Mouse (Mus musculus) embryonic facial prominence, embryonic 11.5 days (tissue): Measurements from ENCODE around the gene Pank1. TPM values are rescaled to one million over a fixed set of nuclear protein-coding genes. Genes with fewer than 3 reads are reported as not detected.

Experiments used
- ATAC-seq: fragments of 200-750 bp; cut with Nextera tagmentation; replicated peaks from 2 replicates; pipeline ENCODE4 v1.8.0; 2017; ENCODE audit warnings: low read depth; ENCODE audit not compliant: insufficient number of reproducible peaks, low FRiP score, low TSS enrichment
- DNase-seq: peaks from one replicate; pipeline ENCODE4 v3.0.0-alpha.2; 2015; ENCODE audit warnings: low spot score
- H3K27ac ChIP-seq: fragments of 300-500 bp; sonication (generic); replicated peaks from 2 replicates; pipeline ENCODE4 v1.5.1; 2014; ENCODE audit warnings: mild to moderate bottlenecking, low read depth, low read length, control low read depth
- H3K27me3 ChIP-seq: fragments of 300-500 bp; sonication (generic); 2 replicates; pipeline ENCODE4 v1.6.1; 2014; ENCODE audit warnings: mild to moderate bottlenecking, low read length, moderate library complexity, mixed read lengths; ENCODE audit not compliant: control insufficient read depth, insufficient read depth
- H3K36me3 ChIP-seq: fragments of 300-500 bp; sonication (generic); replicated peaks from 2 replicates; pipeline ENCODE4 v1.6.1; 2014; ENCODE audit warnings: low read depth, mild to moderate bottlenecking, low read length, moderate library complexity, mixed read lengths; ENCODE audit not compliant: control insufficient read depth, insufficient read depth
- H3K4me1 ChIP-seq: fragments of 300-500 bp; sonication (generic); 2 replicates; pipeline ENCODE4 v1.6.1; 2014; ENCODE audit warnings: low read length, mixed read lengths; ENCODE audit not compliant: control insufficient read depth, insufficient read depth
- H3K4me2 ChIP-seq: fragments of 300-500 bp; sonication (generic); 2 replicates; pipeline ENCODE4 v1.6.1; 2014; ENCODE audit warnings: low read depth, mild to moderate bottlenecking, control low read depth, low read length, moderate library complexity
- H3K4me3 ChIP-seq: fragments of 300-500 bp; sonication (generic); 2 replicates; pipeline ENCODE4 v1.5.1; 2014; ENCODE audit warnings: low read depth, low read length, control low read depth
- H3K9ac ChIP-seq: fragments of 300-500 bp; sonication (generic); replicated peaks from 2 replicates; pipeline ENCODE4 v1.6.1; 2014; ENCODE audit warnings: mild to moderate bottlenecking, control low read depth, low read length
- H3K9me3 ChIP-seq: fragments of 300-500 bp; sonication (generic); replicated peaks from 2 replicates; pipeline ENCODE4 v1.6.1; 2016; ENCODE audit warnings: mild to moderate bottlenecking, low read length, inconsistent platforms, mixed read lengths; ENCODE audit not compliant: control insufficient read depth
- WGBS: fragments of 180-500 bp; shearing (Covaris S2); extraction: QIAGEN DNeasy Blood & Tissue Kit; methylation state at CpG from one replicate; pipeline ENCODE4 v1.1.7; 2014; 5-methylcytosine and 5-hydroxymethylcytosine counted together
- polyA plus RNA-seq: library from polyadenylated mRNA; unstranded; fragments of >200 nt; fragmentation: Nextera tagmentation; extraction: Ambion mirVana; gene quantifications from 2 replicates; pipeline ENCODE4 v1.2.1, GENCODE M21; 2014

The Pank1 gene
- polyA plus RNA-seq, 1 experiment from 2014 or later: 10.9 TPM

DNA sequence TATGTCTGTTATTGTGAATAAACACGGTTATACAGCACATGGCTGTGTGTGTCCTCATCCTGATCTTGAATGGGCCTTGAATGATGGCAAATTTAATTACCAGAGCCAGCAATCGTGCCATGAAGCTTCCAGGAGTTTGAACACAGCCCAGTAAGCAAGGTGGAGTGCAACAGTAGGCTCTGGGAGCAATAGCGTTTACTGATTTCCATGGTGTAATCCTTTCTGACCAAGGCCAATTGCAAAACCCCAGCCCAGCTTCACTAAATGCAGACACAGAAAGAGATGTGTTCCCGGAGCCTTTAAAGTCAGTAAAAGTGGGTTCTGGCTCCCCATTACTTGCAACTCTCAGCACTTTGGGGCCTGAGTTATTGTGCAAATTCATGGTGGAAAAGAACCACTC lies 47.6 kb downstream of the Pank1 start:
- no peaks in the 10 kb centered on the region for H3K4me1 ChIP-seq

DNA sequence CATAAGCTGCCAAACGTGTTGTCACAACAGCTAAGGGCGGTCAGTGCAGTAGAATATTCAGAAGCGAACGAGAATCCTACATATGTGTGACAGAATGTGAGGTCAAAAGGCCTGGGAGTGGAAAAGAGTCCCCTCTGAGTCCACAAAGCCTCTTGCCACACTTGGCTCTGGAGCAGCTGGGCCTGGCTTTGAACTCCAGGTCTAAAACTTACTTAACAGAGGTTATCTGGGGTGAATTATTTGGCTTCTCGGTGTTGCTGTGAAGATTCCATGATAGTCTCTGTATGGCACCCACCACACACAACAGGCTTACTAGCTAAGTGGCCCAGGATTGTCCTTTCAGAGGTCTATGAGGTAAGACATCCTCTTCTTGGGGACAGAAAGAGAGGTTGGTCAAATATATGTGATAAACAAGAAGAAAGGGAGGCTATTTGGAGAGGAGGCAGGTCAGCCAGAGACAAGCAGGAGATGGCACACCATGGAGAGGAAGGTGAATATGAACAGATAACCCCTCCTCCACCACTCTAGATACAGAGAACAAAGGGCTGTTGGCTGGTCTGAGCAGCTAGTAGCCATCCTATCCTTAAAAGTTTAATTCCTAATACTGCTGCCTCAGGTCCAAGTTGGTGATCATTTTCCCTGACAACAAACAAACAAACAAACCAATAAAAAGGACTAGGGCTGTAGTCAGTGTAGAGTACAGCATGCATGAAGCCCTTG lies 51.2 kb downstream of the Pank1 start:
- H3K27ac ChIP-seq: no peak overlapping the region
- ATAC-seq (no peak), DNase-seq (no peak)
- WGBS: 93% methylated on average over 5 of the region's 5 CpGs
- H3K9ac ChIP-seq: no peak overlapping the region
- H3K4me3 ChIP-seq: no peak overlapping the region
- H3K36me3 ChIP-seq: no peaks in the 10 kb centered on the region
- no peak overlapping the region for H3K4me2 ChIP-seq
- no peaks in the 10 kb centered on the region for H3K4me1 ChIP-seq
- H3K27me3 ChIP-seq: no peaks in the 10 kb centered on the region
- no peaks in the 10 kb centered on the region for H3K9me3 ChIP-seq

More for the DNA sequence above, 47.6 kb downstream of the Pank1 start:
- Histone ChIP-seq H3K9me3 (no peaks in the 10 kb centered on the region), H3K36me3 (no peaks in the 10 kb centered on the region), H3K4me3 (no peak overlapping the region), H3K4me2 (no peak overlapping the region), H3K9ac (no peak overlapping the region), H3K27me3 (no peaks in the 10 kb centered on the region), H3K27ac (no peak overlapping the region)
- WGBS: 87% methylated on average over 4 of the region's 4 CpGs
- DNase-seq (no peak), ATAC-seq (no peak)

DNA sequence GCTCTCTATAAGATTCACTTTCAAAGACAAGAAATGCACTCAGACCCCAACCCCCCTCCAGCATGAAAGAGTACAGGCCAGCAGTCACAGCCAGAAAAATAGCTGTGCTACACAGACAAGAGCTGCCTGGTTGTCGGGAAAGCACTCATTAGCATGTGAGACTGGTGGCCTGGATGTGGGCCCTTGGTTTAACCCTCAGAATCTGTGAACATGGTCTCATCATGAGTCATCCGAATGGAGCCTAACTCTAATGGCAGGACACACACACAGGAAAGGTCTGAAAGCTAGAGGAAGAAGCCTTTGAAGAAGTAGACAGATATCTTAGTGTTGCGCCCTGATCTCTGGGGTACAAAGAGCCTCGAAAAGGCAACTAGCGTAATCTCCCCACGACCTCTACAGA lies 51.8 kb downstream of the Pank1 start:
- Histone ChIP-seq H3K4me3 (no peak overlapping the region), H3K27me3 (no peaks in the 10 kb centered on the region), H3K36me3 (no peaks in the 10 kb centered on the region), H3K9ac (no peak overlapping the region), H3K4me2 (no peak overlapping the region), H3K27ac (no peak overlapping the region), H3K9me3 (no peaks in the 10 kb centered on the region), H3K4me1 (no peaks in the 10 kb centered on the region)
- 94% methylated on average over 6 of the region's 6 CpGs for WGBS
- DNase-seq (no peak), ATAC-seq (no peak)

- Histone ChIP-seq H3K4me3 (no peak overlapping the region), H3K9ac (no peak overlapping the region), H3K36me3 (no peaks in the 10 kb centered on the region), H3K9me3 (no peaks in the 10 kb centered on the region), H3K27ac (no peak overlapping the region), H3K4me2 (no peak overlapping the region), H3K27me3 (no peaks in the 10 kb centered on the region), H3K4me1 (no peaks in the 10 kb centered on the region)
- DNase-seq: peak; percentile 69
- no peak for ATAC-seq
- 68% methylated on average over 13 of the region's 13 CpGs for WGBS
Measured at GRCm38 (mm10) chr19:34825946-34826655, 53.2 kb downstream of the Pank1 start.

GRCm38 (mm10) chr19:34819577-34820170 lies 59.6 kb downstream of the Pank1 start:
- Histone ChIP-seq H3K9me3 (no peaks in the 10 kb centered on the region), H3K4me2 (no peak overlapping the region), H3K36me3 (no peaks in the 10 kb centered on the region), H3K27ac (no peak overlapping the region), H3K27me3 (no peaks in the 10 kb centered on the region), H3K4me3 (no peak overlapping the region), H3K4me1 (no peaks in the 10 kb centered on the region), H3K9ac (no peak overlapping the region)
- DNase-seq (no peak), ATAC-seq (no peak)
- WGBS: 74% methylated on average over 5 of the region's 5 CpGs

DNA sequence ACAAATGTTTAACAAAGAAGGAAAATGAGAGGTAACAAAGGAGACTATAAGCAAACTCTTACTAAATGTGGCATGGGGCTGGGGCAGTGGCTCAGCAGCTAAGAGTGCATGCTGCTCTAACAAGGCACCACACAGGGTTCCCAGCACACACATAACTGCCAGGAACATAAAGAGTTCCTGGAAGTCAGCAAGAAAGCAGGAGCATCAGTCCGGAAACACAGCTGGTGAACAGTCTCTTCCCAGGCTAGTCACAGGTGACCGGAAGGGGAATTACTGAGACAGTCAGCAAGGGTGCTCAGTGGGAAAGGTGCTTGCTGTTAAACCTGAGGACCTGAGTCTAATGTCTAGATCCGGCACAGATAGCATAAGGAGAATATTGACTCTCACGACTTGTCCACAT lies 63.9 kb downstream of the Pank1 start:
- no peak for DNase-seq
- Histone ChIP-seq H3K4me2 (no peak overlapping the region), H3K27ac (no peak overlapping the region), H3K36me3 (no peaks in the 10 kb centered on the region), H3K9me3 (no peaks in the 10 kb centered on the region), H3K27me3 (no peaks in the 10 kb centered on the region), H3K4me1 (no peaks in the 10 kb centered on the region), H3K9ac (no peak overlapping the region), H3K4me3 (no peak overlapping the region)
- no peak for ATAC-seq
- 89% methylated on average over 4 of the region's 4 CpGs for WGBS

GRCm38 (mm10) chr19:34814696-34815095 lies 64.6 kb downstream of the Pank1 start:
- H3K4me3 ChIP-seq: no peak overlapping the region
- H3K4me2 ChIP-seq: no peak overlapping the region
- no peaks in the 10 kb centered on the region for H3K4me1 ChIP-seq
- no peak overlapping the region for H3K27ac ChIP-seq
- DNase-seq: peak; percentile 39
- no peak for ATAC-seq
- no peaks in the 10 kb centered on the region for H3K9me3 ChIP-seq
- 42% methylated on average over 4 of the region's 4 CpGs for WGBS
- no peaks in the 10 kb centered on the region for H3K36me3 ChIP-seq
- no peak overlapping the region for H3K9ac ChIP-seq
- no peaks in the 10 kb centered on the region for H3K27me3 ChIP-seq

DNA sequence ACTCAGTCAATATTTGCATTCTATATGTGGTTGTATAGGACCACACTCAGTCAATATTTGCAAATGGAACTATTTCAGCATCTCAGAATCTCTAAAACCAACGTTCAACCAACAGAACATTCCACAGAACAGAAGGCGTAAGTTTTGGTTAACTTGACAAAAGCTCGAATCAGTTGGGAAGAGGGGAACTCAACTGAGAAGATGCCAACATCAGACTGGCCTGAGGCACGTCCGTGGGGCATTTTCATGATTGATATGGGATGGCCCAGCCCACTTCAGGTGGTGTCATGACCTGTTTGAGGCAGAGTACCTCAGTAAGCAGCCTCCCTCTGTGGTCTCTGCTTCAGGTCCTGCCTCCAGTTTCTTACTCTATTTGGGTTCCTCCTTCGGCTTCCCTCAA lies 65.3 kb downstream of the Pank1 start:
- no peaks in the 10 kb centered on the region for H3K27me3 ChIP-seq
- no peaks in the 10 kb centered on the region for H3K4me1 ChIP-seq
- no peak overlapping the region for H3K4me2 ChIP-seq
- no peak for DNase-seq
- no peak overlapping the region for H3K4me3 ChIP-seq
- H3K9me3 ChIP-seq: no peaks in the 10 kb centered on the region
- H3K9ac ChIP-seq: no peak overlapping the region
- H3K27ac ChIP-seq: no peak overlapping the region
- WGBS: 93% methylated on average over 6 of the region's 6 CpGs
- ATAC-seq: no peak
- H3K36me3 ChIP-seq: no peaks in the 10 kb centered on the region
